Mouse (Mus musculus): ENCODE measurements around the gene Pdx1.

The Pdx1 gene

GRCm38 (mm10) chr5:147307398-147307785 is 37.6 kb downstream of the Pdx1 start:
- in situ Hi-C loops (cut with MboI; ENCODE audit: low sequenced_read_pairs) = loop anchor here (10.0 kb wide), 1 partner anchor 393 kb away; no protein-coding TSS in a partner anchor

GRCm38 (mm10) chr5:147308451-147308850 is 38.7 kb downstream of the Pdx1 start:
- in situ Hi-C loops (cut with MboI; ENCODE audit: low sequenced_read_pairs) = loop anchor here (10.0 kb wide), 1 partner anchor 394 kb away; no protein-coding TSS in a partner anchor

- in situ Hi-C loops (cut with MboI; ENCODE audit: low sequenced_read_pairs) = loop anchor here (10.0 kb wide), 2 partner anchors 395 to 605 kb away; no protein-coding TSS in a partner anchor
These were observed 40.0 kb downstream of the Pdx1 start for GRCm38 (mm10) chr5:147309786-147310185.

GRCm38 (mm10) chr5:147312830-147313685 is 43.3 kb downstream of the Pdx1 start:
- in situ Hi-C loops (cut with MboI; ENCODE audit: low sequenced_read_pairs) = loop anchor here (10.0 kb wide), 1 partner anchor 608 kb away; no protein-coding TSS in a partner anchor

- in situ Hi-C loops (cut with MboI; ENCODE audit: low sequenced_read_pairs) = loop anchor here (10.0 kb wide), 1 partner anchor 610 kb away; no protein-coding TSS in a partner anchor
These were observed 45.1 kb downstream of the Pdx1 start for GRCm38 (mm10) chr5:147314646-147315431.

GRCm38 (mm10) chr5:147315432-147316075 is 45.8 kb downstream of the Pdx1 start:
- in situ Hi-C loops (cut with MboI; ENCODE audit: low sequenced_read_pairs) = loop anchor here (10.0 kb wide), 1 partner anchor 611 kb away; no protein-coding TSS in a partner anchor

- in situ Hi-C loops (cut with MboI; ENCODE audit: low sequenced_read_pairs) = loop anchor here (10.0 kb wide), 1 partner anchor 613 kb away; no protein-coding TSS in a partner anchor
These were observed 47.6 kb downstream of the Pdx1 start for GRCm38 (mm10) chr5:147317321-147317720.

- in situ Hi-C loops (cut with MboI; ENCODE audit: low sequenced_read_pairs) = loop anchor here (10.0 kb wide), 1 partner anchor 613 kb away; no protein-coding TSS in a partner anchor
These were observed 48.2 kb downstream of the Pdx1 start for GRCm38 (mm10) chr5:147317991-147318390.

- in situ Hi-C loops (cut with MboI; ENCODE audit: low sequenced_read_pairs) = loop anchor here (10.0 kb wide), 2 partner anchors 615 to 645 kb away; no protein-coding TSS in a partner anchor
These were observed 49.9 kb downstream of the Pdx1 start for GRCm38 (mm10) chr5:147319653-147320052.

- in situ Hi-C loops (cut with MboI; ENCODE audit: low sequenced_read_pairs) = loop anchor here (10.0 kb wide), 1 partner anchor 647 kb away; no protein-coding TSS in a partner anchor
These were observed 52.4 kb downstream of the Pdx1 start, which contains the start of gene Urad for GRCm38 (mm10) chr5:147322183-147322582. TSS of gene Urad (minus strand) at chr5:147322440.

- in situ Hi-C loops (cut with MboI; ENCODE audit: low sequenced_read_pairs) = loop anchor here (10.0 kb wide), 1 partner anchor 649 kb away; no protein-coding TSS in a partner anchor
These were observed 53.6 kb downstream of the Pdx1 start for GRCm38 (mm10) chr5:147323237-147323917.
